Mouse (Mus musculus) left cerebral cortex, adult 9 months (tissue): ENCODE results near the gene Ear14.
"Not testable (repeated sequence)": the region's sequence is repeated elsewhere in the genome, so short reads cannot be mapped to it uniquely, and the experiment has no call there.

Experiments
- DNase-seq, 2 experiments: peaks; one replicate each; pipeline ENCODE4 v3.0.0; 2022; ENCODE audit warnings: low spot score in 2 of 2

The Ear14 gene

GRCm38 (mm10) chr14:51203115-51203514 lies at the start of gene Ear14:
Ear14 (plus strand) TSS chr14:51203391.
- DNase-seq, result no peak

GRCm38 (mm10) chr14:51156056-51156735 lies 47.0 kb upstream of the Ear14 start:
- no peak for DNase-seq

- no peak for DNase-seq
Measured at GRCm38 (mm10) chr14:51156736-51157068, 46.5 kb upstream of the Ear14 start.

- no peak for DNase-seq
Measured at GRCm38 (mm10) chr14:51157072-51157471, 46.1 kb upstream of the Ear14 start.

GRCm38 (mm10) chr14:51161976-51162375 lies 41.2 kb upstream of the Ear14 start, which contains the start of gene Rnase2b:
Rnase2b (plus strand) TSS chr14:51162260.
- DNase-seq, result not testable (repeated sequence)

GRCm38 (mm10) chr14:51163323-51163722 lies 39.9 kb upstream of the Ear14 start:
- DNase-seq, result not testable (repeated sequence)

- no peak for DNase-seq
Measured at GRCm38 (mm10) chr14:51165435-51165834, 37.8 kb upstream of the Ear14 start.

- DNase-seq, result no peak
Measured at GRCm38 (mm10) chr14:51166068-51166467, 37.1 kb upstream of the Ear14 start.

- peak in 1 of 2 experiments; percentile 22 for DNase-seq
Measured at GRCm38 (mm10) chr14:51172095-51172865, 30.9 kb upstream of the Ear14 start.

- peak in 1 of 2 experiments; percentile 18 for DNase-seq
Measured at GRCm38 (mm10) chr14:51172947-51173346, 30.2 kb upstream of the Ear14 start.

GRCm38 (mm10) chr14:51173843-51174242 lies 29.3 kb upstream of the Ear14 start:
- DNase-seq, result no peak

GRCm38 (mm10) chr14:51181051-51181450 lies 22.1 kb upstream of the Ear14 start:
- DNase-seq, result not testable (repeated sequence)

GRCm38 (mm10) chr14:51195681-51196080 lies 7.5 kb upstream of the Ear14 start:
- DNase-seq, result no peak

GRCm38 (mm10) chr14:51199098-51200023 lies 3.8 kb upstream of the Ear14 start, which contains the start of gene Ang2:
Ang2 (minus strand) TSS chr14:51199148.
- DNase-seq, result no peak

GRCm38 (mm10) chr14:51200054-51200453 lies 3.1 kb upstream of the Ear14 start:
- DNase-seq, result peak; percentile 11 to 23

GRCm38 (mm10) chr14:51200466-51200865 lies 2.7 kb upstream of the Ear14 start:
- no peak for DNase-seq

- DNase-seq, result not testable (repeated sequence)
Measured at GRCm38 (mm10) chr14:51220075-51220474, 16.9 kb downstream of the Ear14 start.

- DNase-seq, result not testable (repeated sequence)
Measured at GRCm38 (mm10) chr14:51229657-51230056, 26.5 kb downstream of the Ear14 start.

GRCm38 (mm10) chr14:51237488-51237887 lies 34.3 kb downstream of the Ear14 start:
- DNase-seq, result not testable (repeated sequence)

GRCm38 (mm10) chr14:51240899-51241298 lies 37.7 kb downstream of the Ear14 start:
- peak; percentile 1 to 49 for DNase-seq

- no peak for DNase-seq
Measured at GRCm38 (mm10) chr14:51247736-51248135, 44.5 kb downstream of the Ear14 start.

- no peak for DNase-seq
Measured at GRCm38 (mm10) chr14:51250348-51250747, 47.2 kb downstream of the Ear14 start.
